Mouse (Mus musculus) stomach, postnatal 0 days (tissue): ENCODE data around the gene Ift43. TPM values are rescaled to one million over a fixed set of nuclear protein-coding genes. Genes with fewer than 3 reads are reported as not detected.

Source experiments
- ATAC-seq: fragments of 200-750 bp; cut with Nextera tagmentation; 2 replicates; pipeline ENCODE4 v1.8.0; 2017; ENCODE audit not compliant: low FRiP score, low TSS enrichment
- DNase-seq: peaks from one replicate; pipeline ENCODE4 v3.0.0-alpha.2; 2016; ENCODE audit warnings: low spot score
- H3K27ac ChIP-seq: fragments of 300-500 bp; sonication (generic); replicated peaks from 2 replicates; pipeline ENCODE4 v1.5.1; 2014; ENCODE audit warnings: mild to moderate bottlenecking, control low read depth
- H3K27me3 ChIP-seq: fragments of 300-500 bp; sonication (generic); 2 replicates; pipeline ENCODE4 v1.6.1; 2014; ENCODE audit warnings: low read length; ENCODE audit not compliant: control insufficient read depth, insufficient read depth
- H3K36me3 ChIP-seq: fragments of 300-500 bp; sonication (generic); 2 replicates; pipeline ENCODE4 v1.6.1; 2014; ENCODE audit warnings: low read length, mixed read lengths; ENCODE audit not compliant: control insufficient read depth, insufficient read depth
- H3K4me1 ChIP-seq: fragments of 300-500 bp; sonication (generic); replicated peaks from 2 replicates; pipeline ENCODE4 v1.6.1; 2014; ENCODE audit warnings: antibody characterized with exemption; ENCODE audit not compliant: control insufficient read depth, insufficient read depth
- H3K4me2 ChIP-seq: fragments of 300-500 bp; sonication (generic); replicated peaks from 2 replicates; pipeline ENCODE4 v1.6.1; 2014; ENCODE audit warnings: low read depth, mild to moderate bottlenecking, control low read depth, moderate library complexity
- H3K4me3 ChIP-seq: fragments of 300-500 bp; sonication (generic); 2 replicates; pipeline ENCODE4 v1.5.1; 2014; ENCODE audit warnings: low read depth, low read length, control low read depth
- H3K9ac ChIP-seq: fragments of 300-500 bp; sonication (generic); 2 replicates; pipeline ENCODE4 v1.6.1; 2014; ENCODE audit warnings: mild to moderate bottlenecking, low read length, control low read depth, mixed read lengths
- H3K9me3 ChIP-seq: fragments of 300-500 bp; sonication (generic); 2 replicates; pipeline ENCODE4 v1.6.1; 2016; ENCODE audit warnings: low read length; ENCODE audit not compliant: control insufficient read depth
- CTCF ChIP-seq: IDR thresholded peaks from 2 replicates; pipeline ENCODE4 v1.5.1; 2016; ENCODE audit warnings: antibody characterized with exemption, low read depth, mild to moderate bottlenecking, moderate library complexity
- EP300 ChIP-seq: optimal IDR thresholded peaks from 2 replicates; pipeline ENCODE3; 2016; ENCODE audit warnings: antibody characterized with exemption
- WGBS: fragments of 180-500 bp; shearing (Covaris S2); extraction: QIAGEN DNeasy Blood & Tissue Kit; methylation state at CpG from one replicate; pipeline ENCODE4 v1.1.7; 2014; 5-methylcytosine and 5-hydroxymethylcytosine counted together
- polyA plus RNA-seq: library from polyadenylated mRNA; unstranded; fragments of >200 nt; fragmentation: Nextera tagmentation; extraction: Ambion mirVana; gene quantifications from 2 replicates; pipeline ENCODE4 v1.2.1, GENCODE M21; 2015

Gene Ift43
- polyA plus RNA-seq, 1 experiment from 2014 or later: 48.0 TPM

GRCm38 (mm10) chr12:86132799-86133198 is 50.5 kb downstream of the Ift43 start:
- Histone ChIP-seq H3K4me1 (no peaks in the 10 kb centered on the region), H3K36me3 (no peaks in the 10 kb centered on the region), H3K27me3 (no peaks in the 10 kb centered on the region), H3K9me3 (no peaks in the 10 kb centered on the region), H3K4me2 (no peak overlapping the region), H3K27ac (no peak overlapping the region), H3K9ac (no peak overlapping the region), H3K4me3 (no peak overlapping the region)
- ATAC-seq (no peak), DNase-seq (peak; percentile 27)
- peak; percentile 89 for TF ChIP-seq CTCF
- TF ChIP-seq EP300: no peak
- 17% methylated on average over 2 of the region's 2 CpGs for WGBS

DNA sequence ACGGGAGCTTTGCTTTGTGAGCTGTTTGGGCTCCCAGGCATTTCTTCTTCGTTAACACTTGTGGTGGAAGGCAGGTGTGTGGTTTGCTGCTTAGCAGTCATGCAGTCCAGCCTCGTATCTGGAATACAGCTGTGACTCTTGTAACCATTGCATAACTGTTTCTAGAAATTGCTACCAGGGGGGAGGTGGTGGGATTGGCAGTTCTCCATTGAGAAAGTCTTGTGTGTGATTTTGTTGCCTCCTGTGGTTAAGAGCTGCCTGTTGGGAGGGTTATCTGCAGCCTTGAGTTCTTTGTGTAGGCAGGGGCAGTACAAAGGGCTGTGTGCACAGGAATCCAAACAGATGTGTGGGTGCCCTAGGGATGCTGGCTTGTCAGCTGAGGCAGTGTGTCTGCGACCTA is 53.4 kb downstream of the Ift43 start:
- H3K9ac ChIP-seq: no peak overlapping the region
- H3K9me3 ChIP-seq: no peaks in the 10 kb centered on the region
- H3K36me3 ChIP-seq: no peaks in the 10 kb centered on the region
- no peaks in the 10 kb centered on the region for H3K27me3 ChIP-seq
- no peak overlapping the region for H3K4me3 ChIP-seq
- 80% methylated on average over 4 of the region's 4 CpGs for WGBS
- no peak for ATAC-seq
- H3K27ac ChIP-seq: no peak overlapping the region
- no peak for DNase-seq
- no peak overlapping the region for H3K4me2 ChIP-seq
- H3K4me1 ChIP-seq: no peaks in the 10 kb centered on the region
- TF ChIP-seq EP300 (no peak), CTCF (no peak)

- H3K4me3 ChIP-seq: no peak overlapping the region
- DNase-seq (no peak), ATAC-seq (no peak)
- TF ChIP-seq EP300: no peak
- TF ChIP-seq CTCF: no peak
- H3K9ac ChIP-seq: no peak overlapping the region
- no peaks in the 10 kb centered on the region for H3K27me3 ChIP-seq
- no peak overlapping the region for H3K27ac ChIP-seq
- H3K36me3 ChIP-seq: no peaks in the 10 kb centered on the region
- WGBS: 90% methylated on average over 9 of the region's 9 CpGs
- H3K9me3 ChIP-seq: no peaks in the 10 kb centered on the region
- no peak overlapping the region for H3K4me2 ChIP-seq
- H3K4me1 ChIP-seq: no peaks in the 10 kb centered on the region
Observed at GRCm38 (mm10) chr12:86138696-86139095, 56.4 kb downstream of the Ift43 start.

DNA sequence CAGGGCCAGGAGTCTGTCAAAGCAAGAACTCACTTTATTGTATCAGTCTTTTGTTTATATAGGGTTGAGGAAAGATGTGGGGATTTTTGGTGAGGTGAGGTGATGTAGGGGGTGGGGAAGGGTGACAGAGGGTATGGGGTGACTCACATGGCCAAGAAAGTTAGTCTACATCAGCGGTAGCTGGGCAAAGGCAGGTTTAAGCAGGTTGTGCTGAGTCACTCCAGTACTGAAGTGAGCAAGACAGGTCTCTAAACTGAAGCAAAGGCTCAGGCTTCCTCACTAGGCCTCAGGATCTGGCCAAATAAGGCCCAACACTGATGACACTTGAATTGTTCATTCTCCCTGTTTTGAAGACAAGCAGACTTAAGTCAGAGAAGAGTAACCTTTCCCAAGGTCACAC is 60.0 kb downstream of the Ift43 start:
- Histone ChIP-seq H3K9me3 (no peaks in the 10 kb centered on the region), H3K27me3 (no peaks in the 10 kb centered on the region), H3K4me2 (no peak overlapping the region), H3K9ac (no peak overlapping the region), H3K4me3 (no peak overlapping the region), H3K4me1 (no peaks in the 10 kb centered on the region), H3K36me3 (no peaks in the 10 kb centered on the region), H3K27ac (no peak overlapping the region)
- DNase-seq (no peak), ATAC-seq (peak; percentile 63; the same call in 1 of the 2 replicates)
- no peak for TF ChIP-seq CTCF
- TF ChIP-seq EP300: no peak
- WGBS: 53% methylated on average over 1 of the region's 1 CpGs

DNA sequence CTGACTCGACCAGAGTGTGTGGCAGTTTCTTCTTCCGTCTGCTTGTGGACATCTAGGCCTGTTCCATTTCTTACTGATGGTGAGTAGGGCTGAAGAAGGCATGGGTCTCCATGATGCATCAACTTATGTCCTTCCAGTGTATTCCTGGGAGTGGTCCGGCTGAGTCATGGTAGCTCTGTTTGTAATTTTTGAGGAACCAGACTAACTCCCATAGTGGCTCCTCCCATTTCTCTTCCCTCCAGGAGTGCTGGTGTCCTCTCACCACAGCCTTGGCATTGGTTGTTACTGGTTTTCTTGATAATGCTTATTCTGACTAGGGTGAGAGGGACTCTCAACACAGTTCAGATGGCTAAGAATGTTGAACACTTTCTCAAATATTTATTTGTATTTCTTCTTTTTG is 63.9 kb downstream of the Ift43 start:
- Histone ChIP-seq H3K4me1 (no peaks in the 10 kb centered on the region), H3K36me3 (no peaks in the 10 kb centered on the region), H3K4me3 (no peak overlapping the region), H3K27ac (no peak overlapping the region), H3K9ac (no peak overlapping the region), H3K27me3 (no peaks in the 10 kb centered on the region), H3K9me3 (no peaks in the 10 kb centered on the region), H3K4me2 (no peak overlapping the region)
- DNase-seq: no peak
- 84% methylated on average over 3 of the region's 3 CpGs for WGBS
- no peak for ATAC-seq
- TF ChIP-seq EP300 (no peak), CTCF (no peak)

- no peaks in the 10 kb centered on the region for H3K9me3 ChIP-seq
- no peak overlapping the region for H3K9ac ChIP-seq
- no peak for DNase-seq
- no peak for ATAC-seq
- no peak overlapping the region for H3K27ac ChIP-seq
- no peaks in the 10 kb centered on the region for H3K36me3 ChIP-seq
- H3K4me2 ChIP-seq: no peak overlapping the region
- no peaks in the 10 kb centered on the region for H3K4me1 ChIP-seq
- no peaks in the 10 kb centered on the region for H3K27me3 ChIP-seq
- TF ChIP-seq CTCF (no peak), EP300 (no peak)
- no peak overlapping the region for H3K4me3 ChIP-seq
- WGBS: 82% methylated on average over 6 of the region's 6 CpGs
Observed at GRCm38 (mm10) chr12:86148271-86148670, 65.9 kb downstream of the Ift43 start.
